Mouse (Mus musculus) midbrain, embryonic 15.5 days (tissue): ENCODE measurements around the gene Dglucy. TPM values are rescaled to one million over a fixed set of nuclear protein-coding genes. Genes with fewer than 3 reads are reported as not detected.

Experiments
- ATAC-seq: fragments of 200-750 bp; cut with Nextera tagmentation; replicated peaks from 2 replicates; pipeline ENCODE4 v1.8.0; 2017; ENCODE audit warnings: moderate TSS enrichment
- H3K27ac ChIP-seq: fragments of 300-500 bp; sonication (generic); 2 replicates; pipeline ENCODE4 v1.5.1; 2015; ENCODE audit warnings: mild to moderate bottlenecking, inconsistent platforms
- H3K27me3 ChIP-seq: fragments of 300-500 bp; sonication (generic); replicated peaks from 2 replicates; pipeline ENCODE4 v1.6.1; 2015; ENCODE audit warnings: inconsistent platforms
- H3K36me3 ChIP-seq: fragments of 300-500 bp; sonication (generic); replicated peaks from 2 replicates; pipeline ENCODE4 v1.6.1; 2015; ENCODE audit warnings: inconsistent platforms
- H3K4me1 ChIP-seq: fragments of 300-500 bp; sonication (generic); 2 replicates; pipeline ENCODE4 v1.6.1; 2015; ENCODE audit warnings: inconsistent platforms
- H3K4me2 ChIP-seq: fragments of 300-500 bp; sonication (generic); 2 replicates; pipeline ENCODE4 v1.6.1; 2015; ENCODE audit warnings: inconsistent platforms, mild to moderate bottlenecking, moderate library complexity
- H3K4me3 ChIP-seq: fragments of 300-500 bp; sonication (generic); 2 replicates; pipeline ENCODE4 v1.5.1; 2015; ENCODE audit warnings: mild to moderate bottlenecking, inconsistent platforms
- H3K9ac ChIP-seq: fragments of 300-500 bp; sonication (generic); 2 replicates; pipeline ENCODE4 v1.6.1; 2015; ENCODE audit warnings: mild to moderate bottlenecking, inconsistent platforms
- H3K9me3 ChIP-seq: fragments of 300-500 bp; sonication (generic); 2 replicates; pipeline ENCODE4 v1.6.1; 2016; ENCODE audit warnings: inconsistent platforms
- WGBS: fragments of 180-500 bp; shearing (Covaris S2); methylation state at CpG from one replicate; pipeline ENCODE4 v1.1.7; 2015; ENCODE audit warnings: mixed read lengths; 5-methylcytosine and 5-hydroxymethylcytosine counted together
- polyA plus RNA-seq: library from polyadenylated mRNA; unstranded; fragments of >200 nt; fragmentation: Nextera tagmentation; extraction: Ambion mirVana; gene quantifications from 2 replicates; pipeline ENCODE4 v1.2.1, GENCODE M21; 2015

The Dglucy gene
- polyA plus RNA-seq, 1 experiment from 2014 or later = 2.9 TPM

DNA sequence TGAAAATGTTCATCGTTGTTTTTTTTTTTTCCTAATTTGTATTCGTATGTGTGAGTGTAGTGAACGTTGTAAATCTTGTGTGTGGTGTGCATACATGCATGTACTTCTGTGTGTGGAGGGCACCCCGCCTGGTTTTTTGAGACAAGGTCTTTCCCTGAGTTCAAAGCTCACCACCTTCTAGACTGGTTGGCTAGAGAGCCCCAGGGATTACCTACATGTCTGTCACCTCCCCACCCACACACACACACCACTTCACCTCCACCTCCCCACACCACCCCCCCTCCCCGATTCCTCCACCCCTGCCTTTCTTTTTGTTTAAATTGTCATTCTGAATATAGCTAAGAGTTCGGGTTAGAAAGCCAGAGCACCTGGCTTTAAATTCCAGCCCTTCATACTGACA, 122.0 kb downstream of the Dglucy start:
- H3K9me3 ChIP-seq = no peaks in the 10 kb centered on the region
- ATAC-seq = no peak
- no peaks in the 10 kb centered on the region for H3K36me3 ChIP-seq
- peaks cover 22% of the 10 kb centered on the region for H3K4me1 ChIP-seq
- peaks cover 14% of the 10 kb centered on the region; the same call in 1 of the 2 replicates for H3K27me3 ChIP-seq
- no peak overlapping the region for H3K9ac ChIP-seq
- H3K4me2 ChIP-seq = no peak overlapping the region
- no peak overlapping the region for H3K4me3 ChIP-seq
- no peak overlapping the region for H3K27ac ChIP-seq
- 81% methylated on average over 6 of the region's 6 CpGs for WGBS

DNA sequence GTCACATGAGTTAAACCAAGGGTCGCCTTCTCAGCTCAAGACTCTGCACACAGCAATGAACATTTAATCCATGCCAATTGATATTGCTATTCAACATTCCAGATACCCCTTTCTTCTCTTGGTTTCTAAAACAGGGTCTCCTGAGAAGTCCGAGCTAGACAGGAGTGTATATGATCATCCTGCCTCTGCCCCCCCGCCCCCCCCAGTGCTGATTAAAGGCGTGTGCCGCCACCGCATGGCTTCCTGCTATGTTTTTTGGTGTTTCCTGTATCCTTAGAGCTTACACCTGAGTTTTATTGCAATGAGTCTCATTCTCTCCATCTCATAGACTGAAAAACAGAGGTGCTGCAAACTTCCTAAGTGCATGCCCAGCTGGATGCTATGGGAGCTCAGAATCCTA, 122.5 kb downstream of the Dglucy start:
- peaks cover 15% of the 10 kb centered on the region; the same call in 1 of the 2 replicates for H3K27me3 ChIP-seq
- H3K4me2 ChIP-seq = no peak overlapping the region
- H3K9me3 ChIP-seq = no peaks in the 10 kb centered on the region
- no peak overlapping the region for H3K9ac ChIP-seq
- H3K4me3 ChIP-seq = no peak overlapping the region
- no peak for ATAC-seq
- no peak overlapping the region for H3K27ac ChIP-seq
- 81% methylated on average over 6 of the region's 6 CpGs for WGBS
- no peaks in the 10 kb centered on the region for H3K36me3 ChIP-seq
- peaks cover 20% of the 10 kb centered on the region for H3K4me1 ChIP-seq

DNA sequence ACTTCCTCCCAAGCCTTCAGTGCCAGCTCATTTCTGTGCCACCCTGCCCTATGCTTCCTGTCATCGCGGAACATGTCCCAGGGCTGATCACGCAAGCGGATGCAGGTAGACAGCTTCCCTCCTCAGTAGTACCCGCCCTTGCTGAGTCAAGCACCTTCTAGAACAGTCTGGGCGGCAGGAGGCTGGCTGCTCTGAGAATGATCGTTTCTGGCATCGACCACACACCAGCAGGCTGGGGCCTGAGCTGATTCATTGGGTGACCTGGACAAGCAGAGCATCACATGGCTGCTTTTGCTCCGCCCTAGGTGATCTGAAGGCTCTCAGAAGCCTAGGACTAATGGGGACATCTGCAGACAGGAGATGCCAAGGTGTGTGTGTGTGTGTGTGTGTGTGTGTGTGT, 124.9 kb downstream of the Dglucy start:
- peaks cover 8% of the 10 kb centered on the region; the same call in 1 of the 2 replicates for H3K27me3 ChIP-seq
- no peak for ATAC-seq
- H3K9me3 ChIP-seq = no peaks in the 10 kb centered on the region

DNA sequence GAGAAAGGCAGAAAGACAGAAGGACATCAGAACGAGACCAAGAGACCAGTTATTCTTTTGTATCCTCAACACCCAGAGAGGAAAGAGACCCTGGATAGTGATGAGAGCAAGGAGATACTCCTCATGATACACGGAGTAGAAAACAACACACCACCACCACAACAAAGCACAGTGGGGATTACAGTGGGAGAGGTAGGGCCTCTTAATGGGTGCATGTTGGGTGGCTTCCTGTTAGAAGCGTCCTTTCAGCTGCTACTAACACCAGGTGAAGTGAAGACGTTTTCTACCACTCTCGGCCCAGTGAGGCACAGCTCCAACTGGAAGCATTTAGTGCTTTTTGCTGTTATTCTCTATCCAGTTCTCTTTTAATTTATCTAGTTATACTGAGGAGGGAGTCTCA, 128.0 kb downstream of the Dglucy start:
- ATAC-seq = no peak
- H3K9ac ChIP-seq = no peak overlapping the region
- H3K27me3 ChIP-seq = peaks cover 3% of the 10 kb centered on the region; the same call in 1 of the 2 replicates
- no peak overlapping the region for H3K4me2 ChIP-seq
- H3K36me3 ChIP-seq = no peaks in the 10 kb centered on the region
- no peaks in the 10 kb centered on the region for H3K9me3 ChIP-seq
- peaks cover 14% of the 10 kb centered on the region for H3K4me1 ChIP-seq
- H3K4me3 ChIP-seq = no peak overlapping the region
- no peak overlapping the region for H3K27ac ChIP-seq
- WGBS = 89% methylated on average over 5 of the region's 5 CpGs

More for the DNA sequence above, 124.9 kb downstream of the Dglucy start:
- H3K36me3 ChIP-seq = no peaks in the 10 kb centered on the region
- H3K4me2 ChIP-seq = no peak overlapping the region
- peaks cover 23% of the 10 kb centered on the region for H3K4me1 ChIP-seq
- no peak overlapping the region for H3K4me3 ChIP-seq
- H3K9ac ChIP-seq = no peak overlapping the region
- WGBS = 90% methylated on average over 9 of the region's 9 CpGs
- no peak overlapping the region for H3K27ac ChIP-seq

DNA sequence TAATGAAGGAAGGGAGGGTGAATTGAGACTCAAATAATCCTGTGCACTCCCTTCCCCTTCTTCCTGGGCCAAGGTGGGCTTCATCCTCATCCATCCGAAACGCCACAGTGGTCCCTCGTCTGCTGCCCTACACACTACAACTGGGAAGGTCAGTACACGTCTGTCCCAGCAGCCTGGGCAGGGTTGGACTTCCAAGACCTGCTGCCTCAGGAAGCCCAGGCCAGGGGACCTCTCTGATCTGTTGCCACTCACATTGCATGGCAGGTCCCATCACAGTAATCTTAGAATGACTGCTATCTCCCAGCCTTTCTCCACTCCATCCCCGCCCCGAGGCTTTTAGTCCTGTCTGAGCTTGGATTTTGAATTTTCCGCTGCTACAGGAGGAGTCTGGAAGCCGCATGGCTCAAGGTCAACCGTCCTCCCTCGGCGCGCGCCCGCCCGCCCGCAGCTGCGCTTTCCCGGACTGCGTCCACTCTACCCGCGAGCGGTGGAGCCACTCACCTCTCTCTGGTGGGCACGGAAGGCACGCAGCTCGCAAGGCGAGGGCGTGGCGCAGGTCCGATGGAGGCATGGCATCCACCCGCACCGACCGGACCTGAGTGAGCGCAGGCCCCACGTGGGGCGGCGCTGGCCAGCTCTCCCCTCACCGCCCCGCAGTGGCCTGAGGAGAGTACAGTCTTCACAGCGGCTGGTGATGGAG, 128.9 kb downstream of the Dglucy start, which contains the start of gene Gpr68:
Gene Gpr68, minus strand, starts transcription at position 601 of the 700 bp plus-strand sequence.
- 4% methylated on average over 39 of the region's 39 CpGs for WGBS
- ATAC-seq = peak; percentile 72
- peak within 1 kb of the TSS; percentile 56 for H3K4me3 ChIP-seq

DNA sequence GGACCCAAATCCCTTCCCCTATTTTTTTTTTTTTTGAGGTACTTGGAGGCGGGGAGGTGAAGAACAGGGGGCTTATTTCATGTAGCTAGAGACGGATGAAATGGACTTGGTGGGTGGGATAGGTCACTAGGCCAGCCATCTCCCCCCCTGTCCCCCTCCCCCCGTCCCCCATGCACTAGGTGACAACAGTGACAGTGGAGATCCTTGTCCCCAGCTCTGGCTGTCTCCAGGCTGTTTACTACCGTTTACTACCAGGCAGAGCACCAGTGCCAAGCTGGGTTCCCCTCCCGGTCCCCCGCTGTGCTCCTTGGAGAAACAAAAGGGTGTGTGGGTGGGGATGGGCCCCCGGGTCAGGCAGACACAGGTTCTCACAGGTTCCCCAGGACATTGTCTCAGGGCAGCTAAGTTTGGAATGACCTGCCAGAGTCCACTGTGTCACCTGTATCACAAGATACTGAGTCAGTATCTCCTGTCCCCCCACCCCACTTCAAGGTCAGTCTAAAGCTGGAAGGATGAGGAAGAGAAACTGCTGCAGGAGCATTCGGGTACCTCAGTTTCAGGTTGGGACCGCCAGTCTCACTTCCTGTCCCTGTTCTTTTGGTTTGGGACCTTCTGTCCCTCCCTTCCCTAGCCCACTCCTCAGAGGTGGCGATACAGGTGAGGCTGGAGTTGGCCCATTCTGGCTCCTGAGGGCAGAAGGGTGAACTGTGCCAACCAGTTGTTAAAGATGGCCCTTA, 129.6 kb downstream of the Dglucy start:
- Histone ChIP-seq H3K4me2 (peak overlapping the region; percentile 98), H3K4me1 (peaks cover 14% of the 10 kb centered on the region), H3K9me3 (no peaks in the 10 kb centered on the region), H3K4me3 (peak overlapping the region; percentile 56), H3K9ac (peak overlapping the region; percentile 60), H3K36me3 (no peaks in the 10 kb centered on the region), H3K27me3 (0 out of 2 replicates have a peak, but pooled peaks cover 3% of the 10 kb centered on the region), H3K27ac (no peak overlapping the region)
- 22% methylated on average over 10 of the region's 10 CpGs for WGBS
- ATAC-seq = peak; percentile 53

More for the DNA sequence above, 128.9 kb downstream of the Dglucy start, which contains the start of gene Gpr68:
- peak within 1 kb of the TSS; percentile 60 for H3K9ac ChIP-seq
- H3K4me1 ChIP-seq = peaks cover 14% of the 10 kb centered on the region
- peak within 1 kb of the TSS; percentile 98 for H3K4me2 ChIP-seq
- no peak within 1 kb of the TSS for H3K27ac ChIP-seq
- H3K27me3 ChIP-seq = 0 out of 2 replicates have a peak, but pooled peaks cover 3% of the 10 kb centered on the region
- no peaks in the 10 kb centered on the region for H3K9me3 ChIP-seq
- no peaks in the 10 kb centered on the region for H3K36me3 ChIP-seq

DNA sequence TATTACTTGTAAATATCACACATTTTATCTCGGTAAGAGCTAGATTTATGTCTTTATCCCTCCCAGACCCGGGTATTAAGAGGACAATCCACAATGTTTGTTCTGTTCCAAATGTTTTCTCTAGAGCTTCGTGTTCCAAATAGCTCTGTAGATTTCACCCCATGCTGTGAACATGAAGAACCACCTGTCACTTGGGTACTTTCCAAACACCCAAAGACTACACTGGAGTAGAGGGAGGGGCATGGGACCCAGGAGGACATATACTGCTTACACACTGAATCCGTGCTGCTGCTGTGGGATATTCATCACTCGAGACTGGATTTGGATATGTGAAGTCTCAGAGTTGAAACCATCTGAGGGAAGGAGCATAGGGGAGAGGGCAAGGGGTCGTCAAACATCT, 130.9 kb downstream of the Dglucy start:
- H3K4me3 ChIP-seq = no peak overlapping the region
- H3K4me2 ChIP-seq = no peak overlapping the region
- no peak for ATAC-seq
- no peaks in the 10 kb centered on the region for H3K36me3 ChIP-seq
- H3K27ac ChIP-seq = no peak overlapping the region
- 0 out of 2 replicates have a peak, but pooled peaks cover 3% of the 10 kb centered on the region for H3K27me3 ChIP-seq
- peaks cover 14% of the 10 kb centered on the region for H3K4me1 ChIP-seq
- H3K9ac ChIP-seq = no peak overlapping the region
- H3K9me3 ChIP-seq = no peaks in the 10 kb centered on the region
- WGBS = 74% methylated on average over 6 of the region's 6 CpGs

DNA sequence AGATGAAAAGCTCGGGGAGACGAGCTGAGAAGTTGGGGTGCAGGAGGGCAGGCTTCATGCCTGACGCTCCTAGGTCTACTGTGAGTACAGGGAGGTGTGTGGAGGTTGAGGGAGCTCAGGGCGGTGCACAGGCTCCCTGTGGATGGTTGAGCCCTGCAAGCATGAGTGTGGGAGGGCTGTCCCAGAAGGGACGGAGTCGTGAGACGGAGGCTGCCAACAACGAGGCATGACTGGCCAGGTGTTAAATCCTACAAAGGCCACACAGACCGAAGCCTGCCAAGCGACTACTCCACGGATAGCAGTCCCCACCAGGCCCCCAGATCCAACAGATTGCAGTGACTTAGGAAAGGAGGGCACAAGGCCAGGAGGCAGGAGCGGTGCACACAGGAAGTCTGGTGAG, 131.9 kb downstream of the Dglucy start:
- no peaks in the 10 kb centered on the region for H3K36me3 ChIP-seq
- H3K4me3 ChIP-seq = no peak overlapping the region
- 0 out of 2 replicates have a peak, but pooled peaks cover 3% of the 10 kb centered on the region for H3K27me3 ChIP-seq
- no peaks in the 10 kb centered on the region for H3K9me3 ChIP-seq
- no peak overlapping the region for H3K4me2 ChIP-seq
- 83% methylated on average over 12 of the region's 12 CpGs for WGBS
- no peak overlapping the region for H3K9ac ChIP-seq
- no peak overlapping the region for H3K27ac ChIP-seq
- no peak for ATAC-seq
- peaks cover 14% of the 10 kb centered on the region for H3K4me1 ChIP-seq

DNA sequence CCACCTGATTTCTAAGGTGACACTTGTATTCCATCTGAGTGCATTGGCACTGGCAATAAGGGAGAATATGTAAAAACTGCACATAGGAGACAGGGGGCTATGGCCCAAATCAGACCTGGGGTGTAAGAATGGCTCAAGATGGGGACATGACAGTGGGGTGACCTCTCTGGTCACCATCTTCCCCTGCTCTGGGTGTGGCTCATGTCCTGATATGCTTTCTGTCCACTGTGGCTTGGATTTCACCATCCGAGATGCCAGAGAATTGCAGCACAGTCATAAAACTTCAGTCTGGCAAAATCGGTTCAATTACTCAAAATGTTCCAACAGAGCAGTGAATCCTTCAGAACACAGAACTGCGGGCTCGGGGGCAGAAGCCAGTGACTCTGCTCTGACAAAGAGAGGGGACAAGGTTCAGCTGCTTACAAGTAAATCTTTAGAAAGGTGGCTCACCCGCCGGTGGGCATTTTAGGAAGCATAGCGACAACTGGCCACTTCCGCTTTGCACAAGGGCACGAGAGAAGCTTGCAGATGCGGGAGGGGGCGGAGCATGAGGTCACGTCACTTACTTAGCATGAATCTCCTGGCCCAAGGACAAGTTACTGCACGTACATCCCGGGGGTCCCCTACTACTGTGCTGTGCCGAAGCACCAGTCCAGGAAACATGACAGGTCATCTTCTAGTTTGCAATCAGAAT, 145.9 kb downstream of the Dglucy start:
- Histone ChIP-seq H3K4me3 (no peak overlapping the region), H3K4me2 (no peak overlapping the region), H3K9me3 (no peaks in the 10 kb centered on the region), H3K27ac (no peak overlapping the region), H3K9ac (no peak overlapping the region), H3K27me3 (no peaks in the 10 kb centered on the region), H3K36me3 (peaks cover 19% of the 10 kb centered on the region; the same call in 1 of the 2 replicates), H3K4me1 (no peaks in the 10 kb centered on the region; the same call in 1 of the 2 replicates)
- ATAC-seq = no peak
- 88% methylated on average over 15 of the region's 15 CpGs for WGBS

DNA sequence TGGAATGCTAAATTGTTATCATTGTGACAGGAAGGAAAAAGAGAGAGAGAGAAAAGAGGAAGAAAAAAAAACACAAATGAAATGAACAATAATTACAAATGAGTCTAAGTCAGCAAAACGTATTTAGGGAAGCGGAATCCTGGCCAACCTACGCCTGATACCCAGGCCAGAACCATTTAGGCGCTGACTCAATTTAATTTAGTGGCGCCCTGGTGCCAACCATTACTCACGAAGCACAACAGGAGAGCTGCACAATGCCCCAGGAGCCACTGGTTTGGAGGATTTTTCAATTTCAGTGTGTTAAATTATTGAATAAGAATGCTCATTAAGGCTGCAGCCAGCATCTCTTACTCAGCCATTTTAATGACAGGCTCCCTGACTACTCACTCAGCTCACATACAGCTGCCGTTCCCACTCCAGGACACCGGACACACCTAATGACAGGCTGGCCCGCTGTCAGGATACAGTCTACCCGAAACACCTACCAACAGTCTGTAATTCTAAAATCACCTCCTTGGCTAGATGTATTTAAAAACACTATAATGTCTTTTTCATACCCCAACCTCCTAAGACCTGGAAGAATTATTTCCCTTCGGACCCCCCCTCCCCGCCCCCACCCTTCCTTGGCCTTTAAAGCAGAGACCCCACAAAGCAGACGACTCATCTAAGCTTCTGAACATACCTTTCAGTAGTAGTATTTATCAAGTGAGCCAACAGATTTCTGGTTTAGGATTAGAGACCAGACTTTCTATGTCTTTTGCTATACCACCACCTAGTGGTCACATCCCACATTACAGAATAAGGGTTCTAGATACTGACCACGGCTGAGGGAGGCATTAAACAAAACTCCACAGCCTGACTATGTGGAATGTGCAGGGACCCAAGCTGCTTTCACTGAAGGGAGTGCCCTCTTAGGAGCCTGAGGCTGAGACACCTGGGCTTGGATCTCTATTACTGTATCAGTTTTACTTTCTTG, 147.1 kb downstream of the Dglucy start:
- WGBS = 70% methylated on average over 14 of the region's 14 CpGs
- H3K27ac ChIP-seq = no peak overlapping the region
- no peaks in the 10 kb centered on the region for H3K9me3 ChIP-seq
- no peak overlapping the region for H3K4me3 ChIP-seq
- no peaks in the 10 kb centered on the region for H3K27me3 ChIP-seq
- H3K4me2 ChIP-seq = no peak overlapping the region
- no peaks in the 10 kb centered on the region; the same call in 1 of the 2 replicates for H3K4me1 ChIP-seq
- peak; percentile 66 for ATAC-seq
- peaks cover 24% of the 10 kb centered on the region; the same call in 1 of the 2 replicates for H3K36me3 ChIP-seq
- no peak overlapping the region for H3K9ac ChIP-seq

DNA sequence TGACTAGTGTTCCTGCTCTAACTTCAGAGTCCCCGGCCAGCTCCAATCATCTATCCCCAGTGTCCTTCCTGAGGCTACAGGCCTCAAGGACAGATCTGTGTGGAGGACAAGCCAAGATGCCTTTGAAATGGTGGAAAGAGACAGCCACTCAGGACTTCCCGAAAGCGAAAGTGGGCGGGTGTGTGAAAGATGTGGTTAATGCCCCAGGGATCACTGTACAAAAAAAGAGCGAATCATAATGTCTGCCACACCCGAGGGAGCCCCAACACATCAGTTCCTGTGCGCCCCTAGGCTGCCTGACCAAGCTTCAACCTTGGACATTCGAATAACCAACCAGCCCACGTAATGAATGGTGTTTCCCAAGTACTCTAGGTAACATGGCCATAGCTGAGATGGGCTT, 149.4 kb downstream of the Dglucy start:
- H3K27me3 ChIP-seq = no peaks in the 10 kb centered on the region
- H3K4me2 ChIP-seq = no peak overlapping the region
- 97% methylated on average over 9 of the region's 9 CpGs for WGBS
- peaks cover 20% of the 10 kb centered on the region; the same call in 1 of the 2 replicates for H3K36me3 ChIP-seq
- no peaks in the 10 kb centered on the region for H3K9me3 ChIP-seq
- no peak overlapping the region for H3K9ac ChIP-seq
- H3K4me1 ChIP-seq = no peaks in the 10 kb centered on the region; the same call in 1 of the 2 replicates
- ATAC-seq = no peak
- no peak overlapping the region for H3K4me3 ChIP-seq
- H3K27ac ChIP-seq = no peak overlapping the region
